Mouse (Mus musculus): ENCODE measurements at regions not wholly inside any gene's neighbourhood (a gene's known extent, or its start where the extent isn't known, plus 50 kb on each side); places are given as distances from the start of the nearest gene placed in this dataset.

DNA sequence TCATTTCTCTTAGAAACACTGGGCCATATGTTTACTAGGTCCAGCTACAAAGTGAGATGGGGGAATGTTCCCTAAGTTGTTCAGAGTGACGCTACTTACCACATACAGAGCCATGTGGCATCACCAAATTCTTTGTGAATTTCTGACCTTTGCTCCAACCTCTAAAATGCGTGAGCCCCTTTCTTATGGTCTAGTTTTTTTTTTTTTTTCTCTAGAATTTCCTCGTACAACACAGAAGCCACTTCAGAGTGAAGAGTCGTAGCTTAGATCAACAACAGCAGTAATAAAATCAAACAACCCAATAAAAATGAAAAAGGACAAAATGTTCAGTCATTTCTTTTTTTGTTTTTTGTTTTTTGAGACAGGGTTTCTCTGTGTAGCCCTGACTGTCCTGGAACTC lies 122.2 kb upstream of the Fggy start:
- no peak for DNase-seq

DNA sequence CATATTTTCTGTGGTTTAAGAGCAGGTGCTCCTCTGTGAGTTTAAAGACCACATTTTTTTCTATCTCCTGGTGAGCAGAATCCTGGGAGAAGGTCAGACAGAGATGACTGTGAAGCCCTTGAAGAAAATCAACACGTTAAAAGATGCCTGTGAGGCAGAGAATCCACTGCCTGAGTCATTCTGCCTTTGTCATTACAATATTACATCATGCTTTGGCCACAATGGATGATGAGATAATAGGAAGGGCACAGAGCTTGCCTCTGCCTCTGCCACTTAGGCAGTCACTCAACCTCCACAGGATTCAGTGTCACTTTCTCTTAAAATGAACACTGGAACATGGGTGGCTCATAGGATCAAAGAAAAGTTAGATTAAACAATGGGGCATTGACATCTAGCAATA lies 117.5 kb upstream of the Fggy start:
- DNase-seq: no peak

DNA sequence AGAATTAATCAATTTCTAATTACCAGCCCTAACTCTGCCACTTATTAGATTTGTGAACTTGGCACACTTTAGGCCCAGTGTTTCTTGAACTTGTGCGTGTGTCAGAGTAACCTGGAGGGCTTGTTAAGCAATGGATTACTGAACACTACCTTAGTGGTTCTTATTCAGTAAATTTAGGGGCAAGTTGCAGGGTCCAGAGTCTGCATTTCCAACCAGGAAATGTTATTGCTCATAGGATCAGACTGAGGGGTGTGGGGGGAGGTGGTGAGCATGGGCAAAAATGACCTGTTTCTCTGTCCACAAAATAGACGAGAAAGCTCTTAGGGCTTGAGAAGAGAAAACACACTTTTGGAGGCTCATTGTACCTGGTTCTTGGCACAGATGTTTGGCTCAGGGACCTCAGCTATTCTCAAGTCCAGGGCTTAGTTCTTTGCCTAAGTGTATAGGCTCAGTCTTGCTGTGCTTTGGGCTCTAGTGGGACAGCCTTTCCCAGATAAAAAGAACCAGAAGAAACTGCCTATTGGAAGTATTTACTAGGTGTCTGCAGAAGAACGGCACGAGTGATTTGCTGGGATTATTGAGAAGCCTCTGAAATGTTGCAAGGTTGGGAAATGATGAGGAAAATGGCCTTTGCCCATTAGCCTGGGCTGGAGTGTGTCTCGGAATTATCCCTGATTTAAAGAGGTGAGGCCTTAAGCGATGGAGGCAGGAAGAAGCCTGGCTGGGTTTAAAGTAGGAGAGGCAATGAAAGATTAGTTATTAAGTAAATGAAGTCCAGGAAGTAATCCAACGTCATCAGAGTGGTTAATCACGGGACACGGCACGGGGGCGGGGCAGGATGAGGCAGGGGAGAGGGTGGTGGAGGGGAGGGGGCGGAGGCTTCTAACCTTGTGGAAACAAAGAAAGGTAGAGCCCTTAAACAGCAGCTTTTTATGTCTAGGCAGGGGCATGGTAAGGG lies 113.2 kb upstream of the Fggy start:
- peak; percentile 85 for DNase-seq

DNA sequence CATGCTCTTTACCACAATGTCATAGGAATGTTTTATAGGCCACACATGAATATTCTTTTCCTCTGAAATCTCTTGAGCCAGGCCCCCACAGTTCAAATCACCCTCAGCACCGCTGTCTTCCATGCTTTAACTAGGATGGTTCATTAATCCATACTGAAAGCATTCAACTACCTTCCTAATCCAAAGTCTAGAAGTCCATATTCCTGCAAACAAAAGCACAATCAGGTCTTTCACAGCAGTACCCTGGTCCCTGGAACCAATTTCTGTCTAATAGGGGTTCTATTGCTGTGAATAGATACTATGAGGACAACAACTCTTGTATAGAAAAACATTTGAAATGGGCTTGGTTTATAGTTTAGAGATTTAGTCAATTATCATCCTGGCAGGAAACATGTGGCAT lies 107.0 kb upstream of the Fggy start:
- no peak for DNase-seq

DNA sequence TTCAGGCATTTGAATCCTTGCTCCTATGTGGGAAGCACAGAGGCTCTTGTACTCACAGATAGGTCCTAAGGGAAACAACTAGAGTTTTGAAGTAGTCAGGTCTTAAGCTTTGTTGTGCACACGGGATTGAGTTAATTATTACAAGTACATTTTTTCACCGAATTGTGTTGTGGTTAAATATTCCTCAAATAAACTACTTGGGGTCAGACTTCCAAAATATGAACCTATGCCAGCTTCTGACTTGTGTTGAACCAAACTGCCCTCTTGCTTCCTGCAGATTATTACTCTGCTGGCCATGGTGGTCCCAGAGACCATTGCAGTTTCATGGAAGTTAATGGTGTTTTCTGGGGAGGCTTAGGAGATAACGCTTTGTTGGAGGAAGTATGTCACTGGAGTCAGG lies 105.5 kb upstream of the Fggy start:
- peak; percentile 44 for DNase-seq

DNA sequence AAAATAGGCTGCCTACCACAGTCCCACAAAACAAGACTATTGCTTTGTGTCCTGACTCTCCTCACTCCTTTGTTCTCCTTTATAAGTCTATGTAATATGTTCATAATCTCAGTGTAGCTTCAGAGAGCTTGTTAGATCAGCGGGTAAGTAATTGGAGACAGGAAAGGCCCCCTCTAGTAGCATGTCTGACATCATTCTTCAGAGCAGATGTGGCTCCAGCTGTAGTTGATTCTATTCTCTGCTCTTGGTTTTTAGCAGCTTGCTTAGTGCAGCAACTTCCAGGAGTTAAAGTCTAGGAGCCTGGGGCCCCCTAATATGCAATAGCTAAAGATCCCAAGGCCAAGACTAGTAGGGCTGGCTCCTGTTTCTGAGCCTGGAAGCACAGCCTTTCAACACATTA lies 101.0 kb upstream of the Fggy start:
- no peak for DNase-seq

DNA sequence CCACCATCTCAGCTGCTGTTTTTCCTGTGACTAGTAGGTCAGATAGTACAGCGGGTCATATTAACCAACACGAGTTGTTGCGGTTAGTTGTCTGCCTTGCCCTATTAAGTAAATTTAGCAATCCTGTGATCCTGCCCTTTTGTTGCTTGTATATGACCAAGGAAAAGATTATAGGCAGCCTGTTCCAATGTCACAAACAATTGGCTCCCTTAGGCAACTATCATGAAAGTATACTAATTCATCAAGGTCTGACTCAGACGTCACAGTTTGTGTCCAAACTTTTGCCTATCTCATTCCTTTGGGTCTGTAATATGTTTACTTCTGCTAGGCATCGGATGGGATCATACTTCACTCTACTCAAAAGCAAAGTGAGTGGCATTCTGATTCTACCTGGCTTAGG lies 100.4 kb upstream of the Fggy start:
- DNase-seq: no peak

DNA sequence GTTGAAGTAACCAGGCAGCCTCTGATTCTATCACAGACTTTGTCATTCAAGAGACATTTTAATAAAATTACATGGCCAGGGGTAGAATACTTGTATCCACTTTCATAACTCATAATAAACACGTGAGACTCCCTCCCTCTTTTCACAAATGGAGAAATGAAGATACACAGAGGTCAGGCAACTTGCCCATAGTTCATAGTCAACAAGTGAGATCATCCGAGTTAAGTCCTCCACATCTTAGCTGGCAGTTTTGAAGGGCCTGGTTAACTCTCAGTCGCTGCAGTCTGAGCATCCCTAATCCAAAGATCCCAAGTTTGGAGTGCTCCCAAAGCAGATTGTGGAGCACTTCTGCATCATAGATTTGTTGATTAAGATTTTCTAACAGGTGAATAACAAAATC lies 94.8 kb upstream of the Fggy start:
- DNase-seq: no peak

DNA sequence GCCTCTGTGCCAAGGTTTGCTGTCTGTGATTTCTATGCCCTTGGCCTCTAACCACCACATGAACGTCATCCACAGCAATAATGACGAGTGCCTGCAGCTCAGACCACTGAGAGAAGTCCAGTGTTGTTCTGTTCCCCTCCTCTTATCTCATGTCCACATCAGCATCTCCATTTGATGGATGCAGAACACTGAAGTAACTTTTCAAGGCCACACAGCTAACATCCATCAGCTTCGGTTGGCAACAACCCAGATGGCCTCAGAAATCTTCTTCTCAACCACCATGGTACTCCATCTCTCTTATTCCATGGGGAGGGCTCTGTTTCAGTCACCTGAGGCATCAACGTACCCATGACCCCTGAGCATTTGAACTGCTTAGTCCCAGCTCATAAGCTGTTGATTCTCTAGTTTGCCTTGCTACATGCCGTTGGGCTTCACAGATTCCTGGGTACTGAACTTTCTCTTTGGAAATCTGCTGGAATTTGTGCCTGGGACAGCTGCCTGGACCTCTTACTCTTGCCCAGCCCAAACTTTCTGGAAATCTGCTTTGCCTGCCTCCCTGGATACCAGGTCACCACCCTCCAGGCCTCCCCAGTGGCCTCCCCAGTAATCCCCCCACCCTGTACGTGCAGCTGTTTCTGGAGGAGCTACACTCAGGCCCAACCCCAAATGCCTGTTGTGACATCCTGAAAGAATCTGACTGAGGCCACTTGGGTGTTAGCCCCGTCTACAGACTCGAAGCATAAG lies 94.1 kb upstream of the Fggy start:
- DNase-seq: no peak

DNA sequence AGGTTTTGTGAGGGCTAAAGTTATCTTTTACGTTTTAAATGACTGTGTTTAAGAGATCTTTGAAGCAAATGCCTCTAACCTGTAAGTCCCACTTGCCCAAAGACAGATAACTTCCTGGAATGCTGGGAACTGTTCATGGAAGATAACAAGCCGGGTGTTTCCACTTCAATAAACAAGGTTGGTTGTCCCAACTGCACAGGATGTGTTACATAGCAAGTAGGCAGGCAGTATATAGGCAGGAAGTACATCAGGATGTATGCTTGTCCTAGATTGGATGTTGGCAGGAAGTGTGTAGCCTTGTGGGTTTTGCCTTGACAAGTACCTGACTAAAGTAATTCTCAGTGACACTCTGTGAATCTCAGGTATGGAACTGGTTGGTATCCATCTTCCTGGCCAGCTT lies 90.7 kb upstream of the Fggy start:
- DNase-seq: no peak

DNA sequence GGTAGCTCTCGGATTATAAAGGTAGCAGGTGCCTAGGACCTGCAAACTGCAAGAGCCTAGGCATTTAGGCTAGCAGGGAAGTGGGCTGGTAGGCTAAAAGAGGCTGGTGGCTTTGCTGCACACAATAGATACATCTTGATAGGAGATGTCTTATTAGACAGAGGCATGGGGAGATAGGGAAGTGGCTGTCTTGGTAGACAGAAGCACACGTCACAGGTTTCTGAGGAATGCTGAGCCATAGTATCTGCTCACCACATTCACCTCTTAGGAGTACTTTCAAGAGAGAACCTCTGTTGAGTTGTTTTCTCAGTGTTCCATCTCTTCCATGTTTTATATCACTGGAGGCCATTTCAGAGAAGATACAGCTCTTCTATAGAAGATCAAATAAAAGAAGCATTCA lies 89.8 kb upstream of the Fggy start:
- DNase-seq: no peak

DNA sequence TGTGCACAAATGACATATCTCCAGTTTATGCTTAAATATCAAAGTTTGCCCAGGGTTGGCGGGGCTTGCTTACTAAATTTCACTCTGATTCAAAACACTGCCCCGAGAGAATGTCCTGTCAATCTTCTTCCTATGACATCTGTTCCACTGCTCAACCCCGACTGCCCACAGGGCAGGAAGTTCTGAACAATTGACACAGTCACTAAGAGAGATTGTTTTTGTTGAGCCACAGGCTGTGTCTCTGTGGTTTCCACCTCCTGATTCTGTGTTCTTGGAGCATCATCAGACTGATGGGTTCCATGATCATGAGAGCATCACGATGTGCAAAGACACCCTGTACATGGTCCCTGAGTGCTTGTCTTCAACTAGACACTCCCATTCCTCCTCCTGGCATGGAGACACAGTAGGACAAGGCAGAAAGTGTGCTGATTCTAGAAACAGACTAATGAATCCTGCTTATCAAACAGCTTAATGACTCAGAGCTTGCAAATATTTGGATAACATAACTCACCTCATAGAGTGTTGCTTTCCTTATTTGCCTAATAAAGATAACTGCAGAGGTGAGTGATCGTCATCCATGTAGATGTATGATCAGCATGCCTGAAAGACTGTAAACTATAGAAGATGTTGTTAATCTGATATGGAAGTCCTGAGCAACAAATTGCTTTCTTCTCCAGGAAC lies 82.4 kb upstream of the Fggy start:
- no peak for DNase-seq

DNA sequence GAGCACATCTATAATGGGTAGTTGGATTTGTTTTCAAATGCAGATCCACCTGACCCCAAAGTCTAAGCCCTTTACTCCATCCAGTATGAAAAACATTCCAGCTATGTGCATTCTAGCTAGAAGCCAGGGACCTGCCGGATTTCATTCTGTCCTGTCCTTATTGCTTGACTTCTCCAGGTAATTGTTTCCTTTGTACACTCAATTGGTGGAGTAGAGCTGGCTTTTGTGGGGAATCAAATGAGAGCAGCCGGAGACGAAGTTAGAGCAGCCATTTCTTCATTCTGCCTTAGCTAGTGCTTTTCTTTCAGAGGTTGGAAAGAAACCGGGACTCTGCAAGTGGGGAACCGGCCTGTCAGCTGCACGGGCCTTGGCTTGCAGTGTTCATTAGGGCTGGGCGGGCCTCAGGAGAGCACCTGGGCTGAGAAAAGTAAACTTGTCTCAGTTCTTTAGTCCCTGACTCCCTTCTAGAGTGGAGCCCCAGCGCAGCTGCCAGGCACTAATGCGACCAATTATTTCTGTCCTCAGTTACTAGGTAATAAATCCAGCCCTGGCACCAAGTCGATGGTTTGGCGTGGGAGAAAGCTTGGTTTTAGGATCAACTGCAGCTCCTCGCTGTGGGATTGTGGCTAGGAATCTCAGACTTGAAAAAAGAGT lies 81.1 kb upstream of the Fggy start:
- DNase-seq: no peak

DNA sequence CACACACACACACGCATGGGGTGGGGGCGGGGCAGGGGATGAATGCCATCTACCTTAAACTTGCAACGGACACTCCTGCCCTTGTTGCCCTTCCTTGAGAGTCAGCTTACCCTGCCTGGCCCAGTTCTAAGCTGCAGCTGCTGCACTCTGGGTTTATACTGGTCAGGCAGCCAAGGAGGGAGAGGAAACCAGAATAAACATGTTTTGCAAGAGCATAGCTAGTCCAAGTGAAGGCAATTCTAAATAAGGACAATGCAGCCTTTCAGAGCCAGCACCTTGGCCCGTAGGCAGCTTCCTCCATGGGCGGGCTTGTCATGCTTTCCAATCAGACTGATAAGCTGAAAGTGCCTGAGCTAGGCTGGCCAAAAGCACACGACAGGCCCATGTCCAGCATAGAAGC lies 73.7 kb upstream of the Fggy start:
- DNase-seq: peak; percentile 23

DNA sequence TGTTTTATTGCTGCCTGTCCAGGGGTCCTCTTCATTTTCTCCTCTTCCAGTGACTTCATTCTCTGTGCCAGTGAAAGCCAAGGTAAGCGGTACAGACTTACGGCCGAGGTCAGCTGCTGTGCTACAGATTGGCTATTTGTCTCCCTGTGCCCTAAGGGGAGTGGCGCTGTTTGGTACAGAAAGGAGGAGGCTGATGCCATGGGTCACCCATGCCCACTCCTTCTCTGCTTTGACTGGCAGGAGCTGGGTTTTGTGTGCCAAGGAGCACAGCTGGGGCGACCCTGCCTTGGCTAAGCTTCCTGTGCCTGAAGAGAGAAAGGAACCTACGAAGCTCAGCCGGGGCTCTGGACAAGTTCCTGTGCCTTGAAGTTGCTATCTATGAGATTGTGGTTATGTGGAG lies 70.0 kb upstream of the Fggy start:
- DNase-seq: no peak

DNA sequence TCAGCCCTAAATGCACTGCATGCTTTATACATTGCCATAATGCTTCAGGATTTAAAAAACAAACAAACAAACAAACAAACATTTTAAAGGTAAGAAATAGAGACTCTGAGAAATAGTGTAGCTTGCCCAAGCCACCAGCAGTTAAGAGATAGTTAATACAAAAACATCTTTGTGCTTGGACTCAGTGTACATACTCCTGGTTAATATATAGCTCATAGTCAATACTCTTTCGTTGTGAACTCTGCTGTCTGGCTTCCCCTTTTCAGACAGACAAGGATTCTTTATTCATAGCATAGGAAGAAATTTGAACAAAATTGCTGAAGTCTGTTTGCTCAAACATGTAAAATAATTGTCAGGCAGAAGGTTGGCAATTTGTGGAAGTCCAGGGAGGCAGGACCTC lies 69.3 kb upstream of the Fggy start:
- DNase-seq: no peak

DNA sequence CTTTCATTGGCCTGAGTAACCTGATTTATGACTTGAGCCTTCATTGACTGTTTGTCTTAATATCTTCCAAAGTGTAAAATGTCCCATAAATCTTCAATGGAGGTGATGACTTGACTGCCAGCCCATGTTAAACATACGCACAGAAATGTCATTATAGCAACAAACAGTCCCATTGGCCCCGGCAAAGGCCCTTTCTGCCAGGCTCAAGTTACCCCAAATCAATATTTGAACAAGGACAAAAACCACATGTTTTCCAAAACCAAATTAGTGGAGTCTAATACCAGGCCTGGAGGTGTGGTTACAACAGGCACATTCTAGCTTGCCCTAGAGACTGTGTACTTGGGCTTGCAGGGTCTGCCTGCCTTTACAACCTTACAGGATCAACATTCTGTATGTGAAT lies 68.2 kb upstream of the Fggy start:
- no peak for DNase-seq

DNA sequence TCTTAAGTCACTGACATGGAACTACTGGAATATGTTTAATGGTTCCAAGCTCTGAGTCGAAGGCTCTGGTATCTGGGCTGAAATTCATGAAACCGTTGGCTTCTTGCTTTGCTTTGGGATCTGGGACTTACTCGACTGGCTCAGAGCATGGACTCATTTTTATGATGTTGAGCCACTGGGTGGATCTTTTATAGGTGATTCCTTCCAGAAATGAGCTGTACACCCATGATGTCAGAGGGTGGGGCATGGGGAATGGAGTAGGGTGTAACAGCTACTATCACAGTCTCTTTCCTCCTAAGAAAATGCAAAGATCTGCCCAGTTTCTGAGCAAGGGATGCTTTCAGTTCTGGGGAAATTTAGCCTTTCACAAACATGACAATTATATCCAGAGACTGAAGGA lies 57.0 kb upstream of the Fggy start:
- no peak for DNase-seq

DNA sequence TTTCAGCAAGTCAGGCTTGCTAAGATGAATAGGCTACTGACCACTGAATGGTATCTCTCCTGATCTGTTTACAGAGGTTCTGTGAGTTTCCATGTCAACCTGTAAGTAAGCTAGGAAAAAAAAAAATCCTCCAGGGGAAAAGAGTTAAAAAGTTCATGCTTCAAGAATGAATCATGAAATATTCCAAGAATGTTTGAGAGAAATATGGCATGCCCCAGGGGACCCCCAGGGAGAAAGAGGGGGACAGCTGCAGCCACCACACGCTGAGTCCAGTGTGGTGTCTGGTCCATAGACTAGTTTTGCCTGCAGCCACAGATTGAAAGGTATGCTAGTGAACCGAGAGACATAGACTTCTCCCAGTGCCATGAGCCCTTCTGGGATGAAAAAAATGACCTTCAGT lies 56.1 kb upstream of the Fggy start:
- DNase-seq: no peak

DNA sequence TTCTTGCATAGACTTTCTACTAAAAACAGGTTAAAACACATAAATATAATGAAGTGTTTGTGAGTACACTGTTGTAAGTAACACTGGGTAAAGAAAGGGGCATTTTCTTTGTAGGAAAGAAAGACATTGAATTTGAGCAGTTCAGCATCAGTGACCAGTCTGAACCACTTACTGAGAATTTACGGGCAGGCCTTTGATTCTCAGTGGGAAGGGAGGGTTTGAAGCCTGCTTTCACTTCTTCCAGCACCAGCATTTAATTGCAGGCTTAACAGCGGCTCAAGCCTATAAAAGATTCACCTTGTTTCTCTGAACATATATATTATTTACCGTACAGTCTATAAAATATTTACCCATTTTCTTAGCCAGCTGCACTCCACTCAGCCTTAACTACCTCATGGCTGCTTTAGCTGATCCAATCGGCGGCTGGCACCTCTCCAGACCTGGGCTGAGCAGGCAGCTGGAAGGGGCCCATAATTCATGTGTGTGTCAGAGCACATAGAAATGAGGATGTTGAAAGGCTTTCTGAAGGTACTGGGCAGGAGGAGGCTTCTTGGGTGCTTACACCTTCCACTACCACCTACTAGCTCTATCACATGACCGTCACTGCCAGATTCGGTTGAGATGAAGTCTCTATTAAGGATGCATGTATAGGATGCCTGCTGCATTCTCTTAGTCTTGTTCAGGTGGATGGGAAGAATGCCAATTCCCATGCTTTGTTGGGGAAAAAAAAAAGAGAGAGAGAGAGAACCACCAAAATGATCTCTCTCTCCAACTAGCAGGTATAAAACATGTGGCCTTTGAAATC lies 50.0 kb upstream of the Fggy start:
- peak; percentile 21 for DNase-seq
